Mouse (Mus musculus): ENCODE data around the gene Tsen54. TPM values are rescaled to one million over a fixed set of nuclear protein-coding genes. Genes with fewer than 3 reads are reported as not detected.

The Tsen54 gene
- total RNA-seq, 1 experiment = 63.6 TPM

- H3K9me3 ChIP-seq (ENCODE audit: control insufficient read depth, insufficient read depth, low read depth, low read length) = no peaks in the 10 kb centered on the region
- H3K4me3 ChIP-seq (ENCODE audit: insufficient read depth in 1 of 2, low read depth in 1 of 2, low read length in 2 of 2, poor library complexity in 1 of 2, severe bottlenecking in 1 of 2) = no peak overlapping the region
- in situ Hi-C loops (cut with MboI; ENCODE audit: low sequenced_read_pairs in 2 of 2, unreplicated experiment in 2 of 2) = no loop called here
- TF ChIP-seq MAFK (IDR thresholded peaks at IDR 0.05; ENCODE audit: insufficient read depth, low read depth, low read length) (no peak), CHD2 (IDR thresholded peaks at IDR 0.05; ENCODE audit: low read depth, low read length) (no peak), HCFC1 (IDR thresholded peaks at IDR 0.05; ENCODE audit: borderline replicate concordance, insufficient read depth, low read length) (no peak), ZC3H11A (IDR thresholded peaks at IDR 0.05; ENCODE audit: borderline replicate concordance, low read depth, low read length) (no peak), ZNF384 (IDR thresholded peaks at IDR 0.05; ENCODE audit: low read depth, low read length) (no peak)
- no peak for DNase-seq (ENCODE audit: low read depth, low spot score)
- H3K9ac ChIP-seq (ENCODE audit: insufficient read depth, low read depth, low read length, poor library complexity, severe bottlenecking) = no peak overlapping the region
- H3K4me1 ChIP-seq (ENCODE audit: control insufficient read depth in 2 of 2, insufficient read depth in 2 of 2, low read length in 2 of 2, poor library complexity in 1 of 2) = peaks cover 0 to 2% of the 10 kb centered on the region in 2 experiments; a peak in 1 of 4 replicates
- no peak overlapping the region for H3K27ac ChIP-seq (ENCODE audit: insufficient read depth, low read depth, low read length, poor library complexity, severe bottlenecking)
- peaks cover 8% of the 10 kb centered on the region; the same call in 1 of the 2 replicates for H3K36me3 ChIP-seq (ENCODE audit: control insufficient read depth, insufficient read depth, low read length, poor library complexity, severe bottlenecking)
Observed at GRCm38 (mm10) chr11:115786473-115786872, 28.1 kb upstream of the Tsen54 start.

- TF ChIP-seq HCFC1 (IDR thresholded peaks at IDR 0.05; ENCODE audit: borderline replicate concordance, insufficient read depth, low read length) (no peak), ZNF384 (IDR thresholded peaks at IDR 0.05; ENCODE audit: low read depth, low read length) (no peak), CHD2 (IDR thresholded peaks at IDR 0.05; ENCODE audit: low read depth, low read length) (no peak), MAFK (IDR thresholded peaks at IDR 0.05; ENCODE audit: insufficient read depth, low read depth, low read length) (no peak), ZC3H11A (IDR thresholded peaks at IDR 0.05; ENCODE audit: borderline replicate concordance, low read depth, low read length) (no peak)
- no peak overlapping the region for H3K9ac ChIP-seq (ENCODE audit: insufficient read depth, low read depth, low read length, poor library complexity, severe bottlenecking)
- H3K36me3 ChIP-seq (ENCODE audit: control insufficient read depth, insufficient read depth, low read length, poor library complexity, severe bottlenecking) = peaks cover 32% of the 10 kb centered on the region
- no peaks in the 10 kb centered on the region for H3K9me3 ChIP-seq (ENCODE audit: control insufficient read depth, insufficient read depth, low read depth, low read length)
- H3K4me3 ChIP-seq (ENCODE audit: insufficient read depth in 1 of 2, low read depth in 1 of 2, low read length in 2 of 2, poor library complexity in 1 of 2, severe bottlenecking in 1 of 2) = no peak overlapping the region
- H3K27ac ChIP-seq (ENCODE audit: insufficient read depth, low read depth, low read length, poor library complexity, severe bottlenecking) = no peak overlapping the region
- H3K4me1 ChIP-seq (ENCODE audit: control insufficient read depth in 2 of 2, insufficient read depth in 2 of 2, low read length in 2 of 2, poor library complexity in 1 of 2) = peaks cover 0 to 5% of the 10 kb centered on the region in 2 experiments; a peak in 1 of 4 replicates
- no peak for DNase-seq (ENCODE audit: low read depth, low spot score)
- in situ Hi-C loops (cut with MboI; ENCODE audit: low sequenced_read_pairs in 2 of 2, unreplicated experiment in 2 of 2) = no loop called here
Observed at GRCm38 (mm10) chr11:115789787-115790186, 24.7 kb upstream of the Tsen54 start.

GRCm38 (mm10) chr11:115791919-115792318 lies 22.6 kb upstream of the Tsen54 start:
- H3K9me3 ChIP-seq (ENCODE audit: control insufficient read depth, insufficient read depth, low read depth, low read length) = no peaks in the 10 kb centered on the region
- H3K4me1 ChIP-seq (ENCODE audit: control insufficient read depth in 2 of 2, insufficient read depth in 2 of 2, low read length in 2 of 2, poor library complexity in 1 of 2) = peaks cover 0 to 5% of the 10 kb centered on the region in 2 experiments; a peak in 1 of 4 replicates
- no peak overlapping the region for H3K4me3 ChIP-seq (ENCODE audit: insufficient read depth in 1 of 2, low read depth in 1 of 2, low read length in 2 of 2, poor library complexity in 1 of 2, severe bottlenecking in 1 of 2)
- no peak for DNase-seq (ENCODE audit: low read depth, low spot score)
- TF ChIP-seq ZNF384 (IDR thresholded peaks at IDR 0.05; ENCODE audit: low read depth, low read length) (no peak), HCFC1 (IDR thresholded peaks at IDR 0.05; ENCODE audit: borderline replicate concordance, insufficient read depth, low read length) (no peak)
- H3K27ac ChIP-seq (ENCODE audit: insufficient read depth, low read depth, low read length, poor library complexity, severe bottlenecking) = no peak overlapping the region
- in situ Hi-C loops (cut with MboI; ENCODE audit: low sequenced_read_pairs in 2 of 2, unreplicated experiment in 2 of 2) = no loop called here
- H3K9ac ChIP-seq (ENCODE audit: insufficient read depth, low read depth, low read length, poor library complexity, severe bottlenecking) = no peak overlapping the region
- peaks cover 41% of the 10 kb centered on the region for H3K36me3 ChIP-seq (ENCODE audit: control insufficient read depth, insufficient read depth, low read length, poor library complexity, severe bottlenecking)

- no peak for TF ChIP-seq CHD2 (IDR thresholded peaks at IDR 0.05; ENCODE audit: low read depth, low read length)
- no peak for TF ChIP-seq MAFK (IDR thresholded peaks at IDR 0.05; ENCODE audit: insufficient read depth, low read depth, low read length)
- no peak for TF ChIP-seq ZNF384 (IDR thresholded peaks at IDR 0.05; ENCODE audit: low read depth, low read length)
- no peak for DNase-seq (ENCODE audit: low read depth, low spot score)
- peaks cover 41% of the 10 kb centered on the region for H3K36me3 ChIP-seq (ENCODE audit: control insufficient read depth, insufficient read depth, low read length, poor library complexity, severe bottlenecking)
- in situ Hi-C loops (cut with MboI; ENCODE audit: low sequenced_read_pairs in 2 of 2, unreplicated experiment in 2 of 2) = no loop called here
- H3K9ac ChIP-seq (ENCODE audit: insufficient read depth, low read depth, low read length, poor library complexity, severe bottlenecking) = no peak overlapping the region
- peaks cover 0 to 5% of the 10 kb centered on the region in 2 experiments; a peak in 1 of 4 replicates for H3K4me1 ChIP-seq (ENCODE audit: control insufficient read depth in 2 of 2, insufficient read depth in 2 of 2, low read length in 2 of 2, poor library complexity in 1 of 2)
- no peak overlapping the region for H3K4me3 ChIP-seq (ENCODE audit: insufficient read depth in 1 of 2, low read depth in 1 of 2, low read length in 2 of 2, poor library complexity in 1 of 2, severe bottlenecking in 1 of 2)
- no peak overlapping the region for H3K27ac ChIP-seq (ENCODE audit: insufficient read depth, low read depth, low read length, poor library complexity, severe bottlenecking)
- H3K9me3 ChIP-seq (ENCODE audit: control insufficient read depth, insufficient read depth, low read depth, low read length) = no peaks in the 10 kb centered on the region
Observed at GRCm38 (mm10) chr11:115792353-115792752, 22.2 kb upstream of the Tsen54 start.

GRCm38 (mm10) chr11:115796898-115797297 lies 17.6 kb upstream of the Tsen54 start:
- Histone ChIP-seq H3K9ac (ENCODE audit: insufficient read depth, low read depth, low read length, poor library complexity, severe bottlenecking) (no peak overlapping the region), H3K4me3 (ENCODE audit: insufficient read depth in 1 of 2, low read depth in 1 of 2, low read length in 2 of 2, poor library complexity in 1 of 2, severe bottlenecking in 1 of 2) (no peak overlapping the region), H3K36me3 (ENCODE audit: control insufficient read depth, insufficient read depth, low read length, poor library complexity, severe bottlenecking) (peaks cover 50% of the 10 kb centered on the region), H3K27ac (ENCODE audit: insufficient read depth, low read depth, low read length, poor library complexity, severe bottlenecking) (no peak overlapping the region), H3K4me1 (ENCODE audit: control insufficient read depth in 2 of 2, insufficient read depth in 2 of 2, low read length in 2 of 2, poor library complexity in 1 of 2) (peaks cover 0 to 2% of the 10 kb centered on the region in 2 experiments; a peak in 1 of 4 replicates), H3K9me3 (ENCODE audit: control insufficient read depth, insufficient read depth, low read depth, low read length) (no peaks in the 10 kb centered on the region)
- TF ChIP-seq CHD2 (IDR thresholded peaks at IDR 0.05; ENCODE audit: low read depth, low read length) = no peak
- no peak for TF ChIP-seq MAFK (IDR thresholded peaks at IDR 0.05; ENCODE audit: insufficient read depth, low read depth, low read length)
- TF ChIP-seq HCFC1 (IDR thresholded peaks at IDR 0.05; ENCODE audit: borderline replicate concordance, insufficient read depth, low read length) = no peak
- TF ChIP-seq ZC3H11A (IDR thresholded peaks at IDR 0.05; ENCODE audit: borderline replicate concordance, low read depth, low read length) = no peak
- no peak for TF ChIP-seq ZNF384 (IDR thresholded peaks at IDR 0.05; ENCODE audit: low read depth, low read length)
- DNase-seq (ENCODE audit: low read depth, low spot score) = no peak
- in situ Hi-C loops (cut with MboI; ENCODE audit: low sequenced_read_pairs in 2 of 2, unreplicated experiment in 2 of 2) = no loop called here

All from ES-E14 (cell line).